Mouse (Mus musculus) layer of hippocampus, adult 18-20 months (tissue): Measurements from ENCODE around the gene Kdm6b. TPM values are rescaled to one million over a fixed set of nuclear protein-coding genes. Genes with fewer than 3 reads are reported as not detected.

Source experiments
- DNase-seq, 2 experiments: peaks; one replicate each; pipeline ENCODE4 v3.0.0; 2022; ENCODE audit warnings: low spot score in 2 of 2
- total RNA-seq, 2 experiments: library from RNA; stranded (reverse); gene quantifications; 2 replicates each; pipeline ENCODE4 v1.2.3; 2021

Kdm6b gene
- total RNA-seq, 2 experiments from 2014 or later = 35.7 to 39.3 TPM

GRCm38 (mm10) chr11:69390400-69391034, 23.0 kb downstream of the Kdm6b start:
- DNase-seq = peak in 1 of 2 experiments; percentile 90

DNA sequence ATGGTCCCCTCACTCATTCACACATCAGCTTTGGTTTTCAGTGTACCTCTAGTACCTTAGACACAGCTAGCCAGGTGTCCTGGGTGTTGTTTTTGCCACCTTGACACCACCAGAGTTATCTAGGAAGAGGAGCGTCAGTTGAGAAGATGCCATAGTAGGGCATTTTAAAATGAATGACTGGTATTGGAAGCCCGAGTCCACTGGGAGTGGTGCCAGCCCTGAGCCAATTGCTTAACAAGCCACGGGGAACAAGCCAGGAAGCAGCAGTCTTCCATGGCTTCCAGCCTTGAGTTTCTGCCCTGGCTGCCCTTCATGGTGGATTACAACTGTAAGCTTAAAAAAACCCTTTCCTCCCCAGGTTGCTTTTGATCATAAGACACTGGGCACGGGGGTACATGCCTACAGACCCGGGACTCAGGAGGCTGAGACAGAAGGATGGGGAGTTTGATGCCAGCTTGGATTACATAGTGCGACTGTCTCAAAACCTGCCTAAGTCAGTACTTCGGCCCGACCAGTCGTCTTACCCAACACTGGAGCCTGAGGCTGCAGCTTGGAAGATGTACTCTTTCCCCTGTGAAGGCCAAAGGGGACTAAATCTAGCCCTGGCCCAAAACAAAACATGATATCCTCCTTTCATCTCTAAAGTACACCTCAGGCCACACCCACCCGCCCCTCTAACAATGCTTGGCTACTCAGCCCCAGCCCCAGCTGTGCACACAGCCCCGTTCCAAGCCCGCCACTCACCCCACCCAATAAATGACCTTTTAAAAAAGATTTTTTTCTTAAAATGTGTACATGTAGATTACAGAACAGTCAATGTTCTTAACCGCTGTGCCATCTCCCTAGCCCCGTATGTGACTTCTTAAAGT, 23.7 kb downstream of the Kdm6b start:
- peak in 1 of 2 experiments; percentile 65 for DNase-seq

- DNase-seq = no peak
These were observed 24.8 kb downstream of the Kdm6b start for GRCm38 (mm10) chr11:69388680-69389079.

DNA sequence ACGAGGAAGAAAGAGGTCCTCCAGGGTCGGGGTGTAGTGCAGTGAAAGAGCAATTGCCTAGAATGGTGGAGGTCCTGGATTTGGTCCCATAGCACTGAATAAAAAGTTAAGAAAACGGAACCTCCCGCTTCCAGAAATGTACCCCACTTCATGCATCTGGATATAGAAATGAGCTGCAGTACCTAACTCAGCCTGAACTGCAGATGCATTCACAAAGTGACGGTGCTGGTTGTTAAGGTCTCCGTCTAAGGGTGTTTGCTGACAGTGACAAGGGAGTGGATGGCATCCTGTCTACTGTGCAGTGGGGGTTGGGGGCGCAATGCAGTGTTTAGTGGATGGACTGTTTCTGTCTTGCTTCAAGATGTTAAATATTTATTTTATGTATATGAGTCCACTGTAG, 26.7 kb downstream of the Kdm6b start:
- no peak for DNase-seq

- DNase-seq = no peak
These were observed 28.5 kb downstream of the Kdm6b start for GRCm38 (mm10) chr11:69384979-69385378.

- no peak for DNase-seq
These were observed 30.9 kb downstream of the Kdm6b start for GRCm38 (mm10) chr11:69382478-69383105.

DNA sequence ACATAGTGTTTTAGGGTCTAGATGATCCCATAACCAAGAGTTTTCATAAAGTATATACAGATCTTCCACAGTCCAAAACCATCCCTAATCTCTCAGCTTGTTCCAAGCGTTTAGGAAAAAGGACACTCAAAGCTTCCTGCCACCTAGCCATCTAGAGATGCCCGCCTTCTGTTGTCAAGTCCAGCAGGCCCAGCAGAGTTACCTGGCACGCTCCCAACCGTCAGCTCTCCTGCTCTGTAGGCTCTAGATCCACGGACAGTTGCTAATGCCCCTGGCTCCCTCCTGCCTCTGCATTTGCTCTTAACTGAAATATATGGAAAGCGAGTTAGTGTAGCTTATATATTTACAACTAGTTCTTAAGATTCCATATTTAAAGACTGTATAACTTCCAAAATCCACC, 32.1 kb downstream of the Kdm6b start:
- no peak for DNase-seq

GRCm38 (mm10) chr11:69379600-69379999, 33.9 kb downstream of the Kdm6b start:
- no peak for DNase-seq

DNA sequence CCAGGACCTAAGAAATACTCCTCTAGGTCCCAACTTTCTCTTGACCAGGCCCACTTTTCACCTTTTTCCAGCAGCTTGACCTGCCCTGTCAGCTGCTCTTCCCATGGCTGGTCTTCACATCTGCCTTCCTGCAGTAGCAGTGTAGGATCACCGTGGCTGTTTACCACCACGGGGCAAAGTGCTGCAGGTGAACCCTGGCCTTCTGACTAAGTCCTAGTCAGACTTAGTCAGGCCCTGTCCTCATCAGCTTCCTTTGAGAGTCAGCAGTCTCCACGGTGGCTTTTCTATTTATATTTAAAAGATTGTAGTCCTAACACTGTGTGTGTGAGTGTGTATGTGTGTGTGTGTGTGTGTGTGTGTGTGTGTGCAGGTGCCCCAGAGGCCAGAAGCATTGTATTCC, 35.7 kb downstream of the Kdm6b start:
- DNase-seq = no peak

DNA sequence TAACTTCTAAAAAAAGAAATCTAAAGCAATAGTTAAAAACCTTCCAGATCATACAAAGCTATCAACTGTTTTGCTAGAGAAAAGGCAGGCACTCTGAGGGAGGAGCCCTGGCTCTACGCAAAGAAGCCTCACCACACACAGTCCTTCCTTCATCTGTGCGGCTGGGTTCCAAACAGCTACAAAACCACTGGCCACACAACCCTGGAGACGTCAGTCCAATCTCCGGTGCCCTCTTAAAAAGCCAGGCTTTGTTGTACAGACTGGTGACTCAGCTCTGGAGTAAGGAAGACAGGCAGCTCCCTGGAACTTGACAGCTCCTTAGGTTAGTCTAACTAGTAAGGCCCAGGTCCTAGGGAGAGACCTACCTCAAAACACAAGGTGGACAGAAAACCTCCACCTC, 37.8 kb downstream of the Kdm6b start:
- DNase-seq = no peak

GRCm38 (mm10) chr11:69373223-69373965, 40.1 kb downstream of the Kdm6b start:
- no peak for DNase-seq

DNA sequence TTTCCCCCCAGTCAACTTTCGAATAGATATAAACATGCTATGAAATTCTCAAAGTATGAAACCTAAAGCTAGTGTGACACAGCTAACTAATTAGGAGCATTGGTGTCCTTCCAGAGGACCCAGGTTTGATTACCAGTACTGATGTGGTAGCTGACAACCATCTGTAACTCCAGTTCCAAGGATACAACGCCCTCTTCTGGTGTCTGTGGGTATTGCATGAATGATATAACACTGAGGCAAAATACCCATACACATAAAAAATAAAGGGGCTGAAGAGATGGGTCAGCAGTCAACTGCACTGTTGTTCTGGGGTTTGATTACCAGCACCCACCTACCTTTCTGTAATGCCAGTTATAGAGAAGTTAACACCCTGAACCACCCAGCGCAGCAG, 40.7 kb downstream of the Kdm6b start:
- DNase-seq = no peak

GRCm38 (mm10) chr11:69372056-69372779, 41.3 kb downstream of the Kdm6b start:
- peak; percentile 86 to 95 for DNase-seq

DNA sequence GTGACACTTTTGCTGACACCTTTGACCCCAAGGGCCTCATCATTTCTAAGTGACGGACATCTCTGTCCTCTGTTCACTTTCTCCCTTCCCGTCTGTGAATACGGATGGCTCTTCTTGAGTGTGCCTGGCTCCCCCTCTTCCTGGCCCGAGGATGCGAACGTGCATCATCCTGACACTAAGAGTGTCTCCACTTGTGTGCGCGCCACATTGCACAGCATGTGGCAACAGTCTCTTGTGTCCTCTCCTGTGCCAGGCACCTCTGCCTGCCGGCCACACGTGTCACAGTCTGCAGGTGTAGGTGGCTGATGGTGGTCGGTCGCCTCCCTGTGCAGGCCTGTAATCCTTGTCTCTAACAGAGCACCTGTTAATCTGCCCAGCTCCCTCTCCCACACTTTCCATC, 41.9 kb downstream of the Kdm6b start:
- no peak for DNase-seq

DNA sequence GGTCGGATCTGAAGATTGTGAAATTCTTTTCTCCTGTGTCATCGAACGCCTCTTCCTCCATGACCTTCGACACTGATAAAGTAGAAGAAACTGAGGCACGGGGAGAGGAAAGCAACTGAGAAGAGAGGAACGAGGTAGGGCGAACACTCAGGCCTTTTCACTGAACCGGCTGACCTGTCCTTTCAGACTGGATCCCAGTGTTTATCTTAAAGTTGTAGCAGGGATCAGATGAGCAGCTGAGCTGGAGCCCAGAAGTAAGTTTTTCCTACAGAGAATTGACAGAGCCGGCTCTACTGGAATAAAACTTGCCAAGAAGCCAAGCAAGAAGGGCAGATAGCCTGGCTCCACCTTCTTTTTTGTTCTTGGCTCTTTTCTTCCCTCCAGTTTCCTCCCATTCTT, 42.7 kb downstream of the Kdm6b start:
- DNase-seq = no peak

GRCm38 (mm10) chr11:69369990-69370816, 43.3 kb downstream of the Kdm6b start:
- DNase-seq = no peak

DNA sequence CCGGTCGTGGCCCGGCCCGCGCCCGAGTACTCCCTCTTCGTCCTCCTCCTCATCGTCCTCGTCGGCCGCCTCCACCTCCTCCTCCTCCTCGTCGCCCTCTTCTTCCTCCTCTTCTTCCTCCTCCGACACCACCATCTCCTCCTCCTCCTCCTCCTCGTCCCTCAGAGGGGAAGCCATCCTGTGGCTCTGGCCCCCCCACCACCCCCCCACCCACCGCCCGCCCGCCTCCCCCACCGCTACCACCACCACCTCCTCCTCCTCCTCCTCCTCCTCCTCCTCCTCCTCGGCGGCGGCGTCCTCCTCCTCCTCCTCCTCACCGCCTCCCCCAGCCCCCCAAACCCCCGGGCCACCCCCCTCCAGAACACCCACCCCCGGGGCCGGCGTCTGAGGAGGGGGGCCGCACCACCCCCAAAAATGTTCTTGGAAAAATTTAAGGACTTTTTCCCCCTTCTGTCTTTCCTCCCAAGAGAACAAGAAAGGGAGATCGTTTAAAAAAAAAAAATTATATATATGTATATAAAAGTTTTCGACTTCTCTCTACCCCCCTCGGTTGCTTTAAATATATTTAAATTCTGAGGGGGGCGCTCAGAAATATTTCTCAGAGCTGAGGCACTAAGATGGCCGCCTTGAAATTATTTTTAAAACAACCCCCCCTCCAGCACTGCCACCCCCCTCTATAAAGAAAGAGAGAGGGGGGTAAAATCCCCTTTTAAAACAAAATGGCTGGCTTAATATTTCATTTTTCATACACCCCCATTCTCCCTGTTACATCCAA, 44.1 kb downstream of the Kdm6b start, which contains the start of gene Chd3:
TSS of gene Chd3 (minus strand) at position 192 of the 775 bp plus-strand sequence.
- no peak for DNase-seq

DNA sequence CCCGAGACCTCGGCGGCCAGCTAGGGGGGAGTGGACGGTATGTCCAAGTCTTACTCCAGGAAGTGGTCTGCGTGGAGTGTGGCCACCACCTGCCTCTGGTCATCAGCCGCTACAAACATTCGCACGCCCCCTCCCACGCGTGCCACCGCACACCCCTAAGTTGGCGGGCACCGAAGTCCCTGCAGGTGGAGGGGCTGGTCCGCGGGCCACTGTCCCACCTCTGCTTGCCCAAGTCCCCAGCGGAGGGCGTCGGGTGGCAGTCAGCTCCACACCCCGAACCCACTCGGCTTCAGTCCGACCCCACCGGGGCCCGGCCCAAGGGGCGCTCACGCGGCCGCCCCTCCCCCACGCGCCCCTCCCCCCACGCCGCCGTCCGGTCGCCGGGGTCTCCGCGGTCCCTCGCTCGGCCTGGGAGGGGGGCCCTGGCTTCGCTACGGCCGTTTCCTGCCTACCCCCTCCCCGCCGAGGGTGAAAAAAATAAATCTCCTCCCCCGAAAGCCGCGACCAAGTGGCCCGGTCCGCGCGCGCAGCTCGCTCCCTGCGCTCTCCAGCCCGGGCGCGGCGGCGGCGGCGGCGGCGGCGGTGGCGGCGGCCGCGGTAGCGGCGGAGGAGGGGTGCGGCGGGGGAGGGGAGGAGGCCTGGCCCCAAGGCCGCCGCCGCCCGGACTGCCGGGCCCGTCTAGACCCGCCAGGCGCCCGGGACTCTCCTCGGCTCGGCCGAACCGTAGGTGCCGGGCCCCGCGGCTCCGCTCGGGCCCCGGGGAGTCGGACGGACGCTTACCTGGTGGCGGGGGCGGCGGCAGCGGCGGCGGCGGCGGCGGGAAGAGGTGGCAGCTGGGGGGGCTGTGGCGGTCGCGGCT, 44.9 kb downstream of the Kdm6b start:
- peak in 1 of 2 experiments; percentile 14 for DNase-seq
